ENCODE assay signal across 12 mouse cellular contexts in the genomic region with DNA sequence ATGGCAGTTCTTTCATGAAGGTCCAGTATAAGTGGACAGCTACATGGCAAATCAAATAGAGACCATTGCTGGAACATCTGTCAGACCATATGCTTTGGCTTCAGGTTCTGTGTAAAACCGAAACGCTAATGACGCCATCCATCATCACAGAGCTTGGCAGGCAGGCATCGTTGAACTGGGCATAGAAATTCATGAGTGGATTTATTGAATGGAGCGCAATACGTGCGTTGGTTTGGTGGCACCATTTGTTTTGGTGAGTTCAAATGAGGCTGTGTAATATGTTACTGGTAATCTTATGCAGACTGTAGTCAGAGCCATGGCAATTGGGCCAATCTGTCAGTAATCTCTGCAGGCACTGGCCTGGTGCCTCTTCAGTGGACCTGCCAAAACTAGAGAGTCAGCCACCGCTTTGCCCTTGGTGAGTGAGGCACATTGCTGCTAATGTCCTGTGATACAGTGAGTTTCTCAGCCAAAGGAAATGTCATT.
DNase-seq lines count a peak whose midpoint lies in the region; ATAC-seq and TF ChIP-seq lines count a peak whose summit lies in the region.
"Had no signal": no experiment of that assay in that cellular context is flagged by ENCODE, and none has a peak within 500 bp of the region (broad histone marks: within the 10 kb centered on the region; RNA-seq: fewer than 3 reads in every experiment).

No protein-coding gene starts in this region.

- H3K4me1 ChIP-seq in hindbrain, embryonic 16.5 days (ENCODE audit: control insufficient read depth, insufficient read depth, low read depth, low read length), result no peaks in the 10 kb centered on the region
- H3K4me1 ChIP-seq in lung, postnatal 0 days (ENCODE audit: insufficient read depth, low read depth, low read length), result no peaks in the 10 kb centered on the region
- no peaks in the 10 kb centered on the region for H3K4me1 ChIP-seq in thymus, adult 2 months (replicated peaks; ENCODE audit: control insufficient read depth, insufficient read depth, low read length)
- H3K4me1 ChIP-seq: limb, embryonic 12.5 days had no signal

- no peaks in the 10 kb centered on the region for H3K27me3 ChIP-seq in hindbrain, embryonic 16.5 days (replicated peaks; ENCODE audit: control insufficient read depth, insufficient read depth, low read length)
- H3K27me3 ChIP-seq in lung, postnatal 0 days (replicated peaks; ENCODE audit: insufficient read depth, low read length), result no peaks in the 10 kb centered on the region
- H3K27me3 ChIP-seq in thymus, adult 2 months (ENCODE audit: control insufficient read depth, insufficient read depth, low read length), result no peaks in the 10 kb centered on the region
- H3K27me3 ChIP-seq: limb, embryonic 12.5 days had no signal

- no peak overlapping the region for H3K4me3 ChIP-seq in hindbrain, embryonic 16.5 days (ENCODE audit: low read length)
- H3K4me3 ChIP-seq in lung, postnatal 0 days (ENCODE audit: low read depth, low read length), result no peak overlapping the region
- H3K4me3 ChIP-seq in thymus, adult 2 months (ENCODE audit: control insufficient read depth, insufficient read depth, low read length), result no peak overlapping the region
- H3K4me3 ChIP-seq: erythroblast, embryonic 14.5 days; limb, embryonic 12.5 days had no signal

- 55% methylated on average over 8 of the region's 8 CpGs for WGBS in hindbrain, embryonic 16.5 days
- WGBS in lung, postnatal 0 days, result 89% methylated on average over 8 of the region's 8 CpGs
- 98% methylated on average over 8 of the region's 8 CpGs for WGBS in thymus, adult 2 months

- no peaks in the 10 kb centered on the region for H3K9me3 ChIP-seq in hindbrain, embryonic 16.5 days (ENCODE audit: control insufficient read depth, low read length)
- no peaks in the 10 kb centered on the region for H3K9me3 ChIP-seq in lung, postnatal 0 days (ENCODE audit: low read length)
- H3K9me3 ChIP-seq: limb, embryonic 12.5 days had no signal

- no peaks in the 10 kb centered on the region for H3K36me3 ChIP-seq in hindbrain, embryonic 16.5 days (ENCODE audit: control insufficient read depth, insufficient read depth, low read length)
- no peaks in the 10 kb centered on the region for H3K36me3 ChIP-seq in lung, postnatal 0 days (ENCODE audit: insufficient read depth, low read length)
- H3K36me3 ChIP-seq in thymus, adult 2 months (ENCODE audit: control insufficient read depth, insufficient read depth, low read length), result no peaks in the 10 kb centered on the region
- H3K36me3 ChIP-seq: limb, embryonic 12.5 days had no signal

- H3K9ac ChIP-seq in hindbrain, embryonic 16.5 days (ENCODE audit: low read depth, low read length), result no peak overlapping the region
- no peak overlapping the region for H3K9ac ChIP-seq in lung, postnatal 0 days (replicated peaks; ENCODE audit: low read depth)
- H3K9ac ChIP-seq: limb, embryonic 12.5 days had no signal

- TF ChIP-seq CTCF in lung, postnatal 0 days (IDR thresholded peaks at IDR 0.05), result no peak
- no peak for TF ChIP-seq CTCF in thymus, adult 2 months (IDR thresholded peaks at IDR 0.05; ENCODE audit: borderline replicate concordance, control insufficient read depth, extremely low read depth, insufficient read depth, low read length, poor library complexity)

- peak; percentile 95 for ATAC-seq in hindbrain, embryonic 16.5 days
- no peak for ATAC-seq in lung, postnatal 0 days
- ATAC-seq: intestine, embryonic 16.5 days had no signal

- no peak for TF ChIP-seq EP300 in lung, postnatal 0 days (IDR thresholded peaks at IDR 0.05)

- intact Hi-C loops in left cerebral cortex, postnatal 14 days (cut with DNase I), result no loop called here

- DNase-seq in left cerebral cortex, postnatal 14 days (ENCODE audit: low spot score in 2 of 2), result peak; percentile 6 to 8
- no peak for DNase-seq in left cerebral cortex, adult 11 months (ENCODE audit: low spot score)
- peak; percentile 32 for DNase-seq in brain, embryonic 18.5 days (ENCODE audit: low read depth, low spot score)
- DNase-seq in cerebellum, postnatal 4 days (ENCODE audit: low spot score in 2 of 2), result peak; percentile 25 to 75
- no peak for DNase-seq in ovary, adult 18-20 months (ENCODE audit: low spot score)
- DNase-seq in lung, postnatal 0 days (ENCODE audit: low spot score), result no peak
- DNase-seq in thymus, adult 2 months, result no peak
- DNase-seq: thymus, postnatal 36 days had no signal

- H3K4me2 ChIP-seq in hindbrain, embryonic 16.5 days (ENCODE audit: low read length), result no peak overlapping the region
- H3K4me2 ChIP-seq in lung, postnatal 0 days (replicated peaks; ENCODE audit: low read depth, low read length), result no peak overlapping the region
- H3K4me2 ChIP-seq: limb, embryonic 12.5 days had no signal

- TF ChIP-seq POLR2A in thymus, adult 2 months (IDR thresholded peaks at IDR 0.05; ENCODE audit: control insufficient read depth, extremely low read depth, insufficient read depth, low read length, poor library complexity), result no peak

- H3K27ac ChIP-seq in hindbrain, embryonic 16.5 days (ENCODE audit: low read depth, low read length), result no peak overlapping the region
- no peak overlapping the region for H3K27ac ChIP-seq in lung, postnatal 0 days (ENCODE audit: low read length)
- H3K27ac ChIP-seq in thymus, adult 2 months (ENCODE audit: control insufficient read depth, insufficient read depth, low read length), result no peak overlapping the region
- H3K27ac ChIP-seq: limb, embryonic 12.5 days had no signal

Comparison
In these comparisons a context has a peak if more than half of its experiments do, and no peak if none do; other contexts are left out.
1. DNase-seq: peak in left cerebral cortex, postnatal 14 days (2 of 2), brain, embryonic 18.5 days (single experiment) and cerebellum, postnatal 4 days (2 of 2); none in left cerebral cortex, adult 11 months (single experiment), ovary, adult 18-20 months (single experiment), lung, postnatal 0 days (single experiment) and thymus, adult 2 months (single experiment).